Mouse (Mus musculus) midbrain, embryonic 14.5 days (tissue): ENCODE measurements around the gene Rilpl1. TPM values are rescaled to one million over a fixed set of nuclear protein-coding genes. Genes with fewer than 3 reads are reported as not detected.
"Not testable (repeated sequence)": the region's sequence is repeated elsewhere in the genome, so short reads cannot be mapped to it uniquely, and the experiment has no call there.

Source experiments
- ATAC-seq: fragments of 200-750 bp; cut with Nextera tagmentation; 2 replicates; pipeline ENCODE4 v1.8.0; 2017; ENCODE audit warnings: moderate number of reproducible peaks, moderate library complexity; ENCODE audit not compliant: low FRiP score, low TSS enrichment
- DNase-seq: peaks from one replicate; pipeline ENCODE4 v3.0.0-alpha.2; 2015
- H3K27ac ChIP-seq: fragments of 300-500 bp; sonication (generic); replicated peaks from 2 replicates; pipeline ENCODE4 v1.5.1; 2014; ENCODE audit warnings: mild to moderate bottlenecking, low read depth, low read length, moderate library complexity
- H3K27me3 ChIP-seq: fragments of 300-500 bp; sonication (generic); 2 replicates; pipeline ENCODE4 v1.6.1; 2014; ENCODE audit warnings: low read length, control low read depth, mixed read lengths; ENCODE audit not compliant: control insufficient read depth, insufficient read depth
- H3K36me3 ChIP-seq: fragments of 300-500 bp; sonication (generic); 2 replicates; pipeline ENCODE4 v1.6.1; 2014; ENCODE audit warnings: low read length, control low read depth; ENCODE audit not compliant: control insufficient read depth, insufficient read depth
- H3K4me1 ChIP-seq: fragments of 300-500 bp; sonication (generic); 2 replicates; pipeline ENCODE4 v1.6.1; 2014; ENCODE audit warnings: mild to moderate bottlenecking, antibody characterized with exemption, low read length, control low read depth; ENCODE audit not compliant: control insufficient read depth, insufficient read depth
- H3K4me2 ChIP-seq: fragments of 300-500 bp; sonication (generic); 2 replicates; pipeline ENCODE4 v1.6.1; 2014; ENCODE audit warnings: mild to moderate bottlenecking, low read length, moderate library complexity
- H3K4me3 ChIP-seq: fragments of 300-500 bp; sonication (generic); replicated peaks from 2 replicates; pipeline ENCODE4 v1.5.1; 2014; ENCODE audit warnings: low read depth, low read length
- H3K9ac ChIP-seq: fragments of 300-500 bp; sonication (generic); replicated peaks from 2 replicates; pipeline ENCODE4 v1.6.1; 2014; ENCODE audit warnings: mild to moderate bottlenecking, low read length, moderate library complexity
- H3K9me3 ChIP-seq: fragments of 300-500 bp; sonication (generic); 2 replicates; pipeline ENCODE4 v1.6.1; 2016; ENCODE audit warnings: low read length, control low read depth, mixed read lengths; ENCODE audit not compliant: control insufficient read depth
- WGBS: fragments of 180-500 bp; shearing (Covaris S2); extraction: QIAGEN DNeasy Blood & Tissue Kit; methylation state at CpG from one replicate; pipeline ENCODE4 v1.1.7; 2014; 5-methylcytosine and 5-hydroxymethylcytosine counted together
- polyA plus RNA-seq: library from polyadenylated mRNA; unstranded; fragments of >200 nt; fragmentation: Nextera tagmentation; extraction: Ambion mirVana; gene quantifications from 2 replicates; pipeline ENCODE4 v1.2.1, GENCODE M21; 2014

The Rilpl1 gene
- polyA plus RNA-seq, 1 experiment from 2014 or later, result 9.9 TPM

DNA sequence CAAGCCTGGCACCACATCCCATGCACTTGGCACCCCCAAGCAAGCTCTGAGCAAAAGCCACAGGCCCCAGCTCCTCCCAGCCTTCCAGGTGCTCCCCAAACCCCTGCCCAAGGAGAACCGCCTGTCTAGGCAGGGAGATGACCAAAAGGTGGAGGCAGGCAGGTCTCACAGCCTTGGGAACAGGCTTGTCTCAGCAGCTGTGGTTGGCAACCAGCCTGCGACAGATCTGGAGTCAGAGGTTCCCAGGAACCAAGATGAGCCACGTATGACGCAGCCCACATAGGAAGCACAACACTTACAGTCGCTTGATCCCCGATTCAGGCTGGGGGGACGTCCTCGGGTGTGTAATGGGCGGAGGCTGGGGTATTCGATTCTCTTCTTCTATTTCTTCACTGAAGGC is 29.6 kb downstream of the Rilpl1 start:
- H3K4me1 ChIP-seq, result no peaks in the 10 kb centered on the region
- no peak overlapping the region for H3K4me2 ChIP-seq
- WGBS, result 94% methylated on average over 10 of the region's 10 CpGs
- H3K27me3 ChIP-seq, result no peaks in the 10 kb centered on the region
- no peak for DNase-seq
- H3K9ac ChIP-seq, result no peak overlapping the region
- no peaks in the 10 kb centered on the region for H3K9me3 ChIP-seq
- peaks cover 18% of the 10 kb centered on the region for H3K36me3 ChIP-seq
- no peak for ATAC-seq
- no peak overlapping the region for H3K4me3 ChIP-seq
- no peak overlapping the region for H3K27ac ChIP-seq

DNA sequence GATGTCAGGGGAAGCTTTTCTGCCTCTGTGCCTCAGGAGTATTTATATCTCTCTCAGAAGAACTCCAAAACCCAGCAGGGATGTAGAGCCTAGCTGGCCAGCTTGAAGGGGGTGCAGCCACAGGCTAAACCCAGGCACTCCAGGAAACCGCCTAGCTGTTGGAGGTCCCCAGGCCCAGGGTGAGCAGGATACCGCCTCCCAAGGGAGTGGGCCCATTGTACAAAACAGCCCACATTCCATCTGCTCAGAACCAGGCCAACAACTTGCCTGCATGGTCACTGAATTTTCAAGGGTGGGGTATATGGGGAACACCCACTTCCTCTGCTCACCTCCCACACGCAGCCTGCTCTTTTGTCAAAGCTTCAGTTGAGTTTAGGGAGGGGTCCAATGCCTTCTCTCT is 30.6 kb downstream of the Rilpl1 start:
- H3K27me3 ChIP-seq, result no peaks in the 10 kb centered on the region
- DNase-seq (no peak), ATAC-seq (no peak)
- no peak overlapping the region for H3K9ac ChIP-seq
- H3K9me3 ChIP-seq, result no peaks in the 10 kb centered on the region
- peaks cover 18% of the 10 kb centered on the region for H3K36me3 ChIP-seq
- no peaks in the 10 kb centered on the region for H3K4me1 ChIP-seq
- 95% methylated on average over 3 of the region's 3 CpGs for WGBS
- no peak overlapping the region for H3K4me3 ChIP-seq
- H3K4me2 ChIP-seq, result no peak overlapping the region
- H3K27ac ChIP-seq, result no peak overlapping the region

- H3K36me3 ChIP-seq, result peaks cover 18% of the 10 kb centered on the region
- not testable (repeated sequence) for ATAC-seq, H3K27ac ChIP-seq, H3K27me3 ChIP-seq, H3K9me3 ChIP-seq, H3K9ac ChIP-seq, H3K4me2 ChIP-seq, H3K4me1 ChIP-seq, DNase-seq, H3K4me3 ChIP-seq
- 83% methylated on average over 2 of the region's 4 CpGs for WGBS
Observed at GRCm38 (mm10) chr5:124500037-124500436, 31.2 kb downstream of the Rilpl1 start.

GRCm38 (mm10) chr5:124499001-124499400 is 32.2 kb downstream of the Rilpl1 start:
- H3K27me3 ChIP-seq, result no peaks in the 10 kb centered on the region
- H3K4me3 ChIP-seq, result no peak overlapping the region
- peaks cover 23% of the 10 kb centered on the region for H3K36me3 ChIP-seq
- no peaks in the 10 kb centered on the region for H3K4me1 ChIP-seq
- WGBS, result 11% methylated on average over 5 of the region's 5 CpGs
- no peaks in the 10 kb centered on the region for H3K9me3 ChIP-seq
- H3K9ac ChIP-seq, result no peak overlapping the region
- DNase-seq (no peak), ATAC-seq (no peak)
- no peak overlapping the region for H3K27ac ChIP-seq
- H3K4me2 ChIP-seq, result no peak overlapping the region

DNA sequence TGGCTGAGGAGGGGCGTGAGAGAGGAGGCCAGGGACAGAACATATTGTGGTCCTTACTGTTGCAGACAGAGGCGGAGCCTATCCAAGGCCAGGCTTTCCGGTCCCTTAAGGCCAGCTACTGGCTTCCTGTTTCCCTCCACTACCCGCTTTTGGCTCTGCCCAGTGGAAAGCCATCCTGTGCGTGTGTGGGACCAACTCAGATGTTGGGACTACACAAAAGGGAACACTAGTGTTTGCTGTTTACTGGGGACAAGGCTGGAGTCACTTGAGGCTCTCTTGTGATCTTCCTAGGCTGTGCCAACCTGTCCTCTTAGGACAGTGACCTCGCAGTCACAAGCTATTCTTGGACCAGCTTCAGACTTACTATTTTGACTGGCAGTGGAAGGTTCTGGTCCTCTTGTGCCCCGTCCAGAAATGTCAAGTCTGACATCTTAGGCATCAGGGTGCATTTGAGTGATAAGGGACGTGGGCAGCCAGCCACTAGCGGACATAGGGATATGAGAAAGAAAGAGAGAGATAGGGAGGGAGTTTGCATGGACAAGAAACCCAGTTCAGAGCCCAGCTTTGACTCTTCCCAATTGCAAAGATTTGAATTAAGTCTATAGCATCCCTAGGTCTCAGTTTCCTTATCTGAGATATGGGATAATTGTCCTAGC is 32.8 kb downstream of the Rilpl1 start:
- Histone ChIP-seq H3K4me2 (no peak overlapping the region), H3K36me3 (peaks cover 25% of the 10 kb centered on the region), H3K27me3 (no peaks in the 10 kb centered on the region), H3K9me3 (no peaks in the 10 kb centered on the region), H3K27ac (no peak overlapping the region), H3K4me1 (no peaks in the 10 kb centered on the region), H3K4me3 (no peak overlapping the region), H3K9ac (no peak overlapping the region)
- WGBS, result 77% methylated on average over 9 of the region's 9 CpGs
- ATAC-seq, result no peak
- no peak for DNase-seq

GRCm38 (mm10) chr5:124496614-124497514 is 34.3 kb downstream of the Rilpl1 start:
- no peaks in the 10 kb centered on the region for H3K9me3 ChIP-seq
- no peak overlapping the region for H3K9ac ChIP-seq
- no peak overlapping the region for H3K4me3 ChIP-seq
- DNase-seq, result no peak
- WGBS, result 84% methylated on average over 15 of the region's 15 CpGs
- no peaks in the 10 kb centered on the region for H3K4me1 ChIP-seq
- ATAC-seq, result no peak
- no peak overlapping the region for H3K27ac ChIP-seq
- H3K36me3 ChIP-seq, result peaks cover 32% of the 10 kb centered on the region
- H3K4me2 ChIP-seq, result no peak overlapping the region
- no peaks in the 10 kb centered on the region for H3K27me3 ChIP-seq

DNA sequence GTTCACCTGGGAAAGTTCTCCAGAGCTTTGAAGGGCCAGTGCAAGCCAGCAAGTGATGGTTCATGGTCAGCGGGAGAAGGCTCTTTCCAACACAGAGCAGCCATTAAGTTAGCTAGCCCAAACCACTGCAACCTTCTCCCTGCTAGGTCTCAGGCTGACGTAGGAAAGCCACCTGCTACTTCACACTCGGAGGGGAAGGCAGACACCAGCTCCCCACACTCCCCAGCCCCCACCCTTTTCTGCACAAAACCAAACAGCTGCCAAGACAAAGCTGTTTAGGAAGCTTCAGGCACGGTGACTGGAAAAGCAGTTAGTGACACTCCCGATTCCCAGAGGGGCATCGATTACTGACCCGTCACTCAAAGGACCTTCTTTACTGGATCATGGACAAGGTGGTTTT is 35.6 kb downstream of the Rilpl1 start:
- no peaks in the 10 kb centered on the region for H3K4me1 ChIP-seq
- no peak overlapping the region for H3K27ac ChIP-seq
- no peaks in the 10 kb centered on the region for H3K27me3 ChIP-seq
- DNase-seq, result peak; percentile 15
- H3K36me3 ChIP-seq, result peaks cover 40% of the 10 kb centered on the region
- no peak overlapping the region for H3K4me3 ChIP-seq
- WGBS, result 60% methylated on average over 7 of the region's 7 CpGs
- H3K4me2 ChIP-seq, result no peak overlapping the region
- H3K9ac ChIP-seq, result no peak overlapping the region
- no peak for ATAC-seq
- H3K9me3 ChIP-seq, result no peaks in the 10 kb centered on the region

- no peaks in the 10 kb centered on the region for H3K27me3 ChIP-seq
- no peak overlapping the region for H3K4me2 ChIP-seq
- H3K9ac ChIP-seq, result no peak overlapping the region
- H3K9me3 ChIP-seq, result no peaks in the 10 kb centered on the region
- no peak overlapping the region for H3K4me3 ChIP-seq
- DNase-seq, result no peak
- whole genome bisulfite sequencing, result 91% methylated on average over 11 of the region's 11 CpGs
- no peak for ATAC-seq
- peaks cover 44% of the 10 kb centered on the region for H3K36me3 ChIP-seq
- H3K4me1 ChIP-seq, result no peaks in the 10 kb centered on the region
- H3K27ac ChIP-seq, result no peak overlapping the region
Observed at GRCm38 (mm10) chr5:124493455-124493854, 37.7 kb downstream of the Rilpl1 start.

DNA sequence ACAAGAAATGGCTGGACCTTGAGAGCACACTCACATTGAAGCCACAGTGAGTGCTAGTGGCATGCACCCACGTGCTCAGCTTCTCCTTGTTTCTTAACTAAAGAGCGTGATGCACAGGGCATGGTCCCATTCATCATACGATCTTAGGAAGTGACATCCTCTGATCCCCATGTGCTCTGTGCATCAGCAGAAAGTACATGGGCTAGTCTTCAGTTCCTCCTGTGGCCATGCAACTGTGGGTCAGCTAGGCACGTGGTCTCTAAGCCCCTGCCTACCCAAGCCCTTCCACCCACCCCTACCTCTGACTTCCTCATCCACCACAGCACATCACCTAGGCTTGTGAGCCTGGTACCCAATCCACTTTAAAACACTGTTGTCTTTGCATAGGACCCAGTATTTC is 38.6 kb downstream of the Rilpl1 start:
- no peak overlapping the region for H3K27ac ChIP-seq
- H3K4me3 ChIP-seq, result no peak overlapping the region
- no peak overlapping the region for H3K9ac ChIP-seq
- no peaks in the 10 kb centered on the region for H3K27me3 ChIP-seq
- H3K9me3 ChIP-seq, result no peaks in the 10 kb centered on the region
- WGBS, result 94% methylated on average over 4 of the region's 4 CpGs
- DNase-seq, result no peak
- no peak for ATAC-seq
- H3K4me2 ChIP-seq, result no peak overlapping the region
- peaks cover 42% of the 10 kb centered on the region for H3K36me3 ChIP-seq
- H3K4me1 ChIP-seq, result no peaks in the 10 kb centered on the region
